Mouse (Mus musculus): ENCODE measurements around the gene Gsg1l. TPM values are rescaled to one million over a fixed set of nuclear protein-coding genes. Genes with fewer than 3 reads are reported as not detected.

Gene Gsg1l
- polyA plus RNA-seq, 1 experiment from 2014 or later, result 7.0 TPM

GRCm38 (mm10) chr7:125975414-125975813, 106.8 kb downstream of the Gsg1l start:
- H3K36me3 ChIP-seq (ENCODE audit: control insufficient read depth, insufficient read depth, low read length), result no peaks in the 10 kb centered on the region
- H3K4me1 ChIP-seq (ENCODE audit: control insufficient read depth, insufficient read depth, low read length), result no peaks in the 10 kb centered on the region
- no peak overlapping the region for H3K9ac ChIP-seq (ENCODE audit: low read length)
- DNase-seq (ENCODE audit: low spot score) (no peak), ATAC-seq (ENCODE audit: insufficient read depth, low FRiP score, low TSS enrichment) (no peak)
- no peaks in the 10 kb centered on the region for H3K9me3 ChIP-seq (ENCODE audit: control insufficient read depth, low read length)
- WGBS, result 81% methylated on average over 6 of the region's 6 CpGs
- H3K27ac ChIP-seq (ENCODE audit: low read depth, low read length), result no peak overlapping the region
- no peak overlapping the region for H3K4me3 ChIP-seq (ENCODE audit: low read depth, low read length)
- no peak overlapping the region for H3K4me2 ChIP-seq (ENCODE audit: low read depth)
- no peaks in the 10 kb centered on the region for H3K27me3 ChIP-seq (ENCODE audit: control insufficient read depth, insufficient read depth, low read length)

GRCm38 (mm10) chr7:125973874-125974273, 108.3 kb downstream of the Gsg1l start:
- Histone ChIP-seq H3K9ac (ENCODE audit: low read length) (no peak overlapping the region), H3K4me2 (ENCODE audit: low read depth) (no peak overlapping the region), H3K4me1 (ENCODE audit: control insufficient read depth, insufficient read depth, low read length) (no peaks in the 10 kb centered on the region), H3K9me3 (ENCODE audit: control insufficient read depth, low read length) (no peaks in the 10 kb centered on the region), H3K36me3 (ENCODE audit: control insufficient read depth, insufficient read depth, low read length) (no peaks in the 10 kb centered on the region), H3K27ac (ENCODE audit: low read depth, low read length) (no peak overlapping the region), H3K4me3 (ENCODE audit: low read depth, low read length) (no peak overlapping the region), H3K27me3 (ENCODE audit: control insufficient read depth, insufficient read depth, low read length) (no peaks in the 10 kb centered on the region)
- DNase-seq (ENCODE audit: low spot score), result no peak
- ATAC-seq (ENCODE audit: insufficient read depth, low FRiP score, low TSS enrichment), result no peak
- WGBS, result 47% methylated on average over 4 of the region's 4 CpGs

- Histone ChIP-seq H3K9me3 (ENCODE audit: control insufficient read depth, low read length) (no peaks in the 10 kb centered on the region), H3K27ac (ENCODE audit: low read depth, low read length) (no peak overlapping the region), H3K27me3 (ENCODE audit: control insufficient read depth, insufficient read depth, low read length) (no peaks in the 10 kb centered on the region), H3K9ac (ENCODE audit: low read length) (no peak overlapping the region), H3K36me3 (ENCODE audit: control insufficient read depth, insufficient read depth, low read length) (no peaks in the 10 kb centered on the region), H3K4me2 (ENCODE audit: low read depth) (no peak overlapping the region), H3K4me1 (ENCODE audit: control insufficient read depth, insufficient read depth, low read length) (no peaks in the 10 kb centered on the region), H3K4me3 (ENCODE audit: low read depth, low read length) (no peak overlapping the region)
- DNase-seq (ENCODE audit: low spot score) (no peak), ATAC-seq (ENCODE audit: insufficient read depth, low FRiP score, low TSS enrichment) (no peak)
- 66% methylated on average over 6 of the region's 6 CpGs for WGBS
Measured at GRCm38 (mm10) chr7:125972776-125973175, 109.4 kb downstream of the Gsg1l start.

- Histone ChIP-seq H3K4me3 (ENCODE audit: low read depth, low read length) (no peak overlapping the region), H3K27me3 (ENCODE audit: control insufficient read depth, insufficient read depth, low read length) (no peaks in the 10 kb centered on the region), H3K36me3 (ENCODE audit: control insufficient read depth, insufficient read depth, low read length) (no peaks in the 10 kb centered on the region), H3K9me3 (ENCODE audit: control insufficient read depth, low read length) (no peaks in the 10 kb centered on the region), H3K4me1 (ENCODE audit: control insufficient read depth, insufficient read depth, low read length) (no peaks in the 10 kb centered on the region), H3K9ac (ENCODE audit: low read length) (no peak overlapping the region), H3K27ac (ENCODE audit: low read depth, low read length) (no peak overlapping the region), H3K4me2 (ENCODE audit: low read depth) (no peak overlapping the region)
- no peak for ATAC-seq (ENCODE audit: insufficient read depth, low FRiP score, low TSS enrichment)
- no peak for DNase-seq (ENCODE audit: low spot score)
- 54% methylated on average over 7 of the region's 7 CpGs for WGBS
Measured at GRCm38 (mm10) chr7:125972174-125972672, 110.0 kb downstream of the Gsg1l start.

DNA sequence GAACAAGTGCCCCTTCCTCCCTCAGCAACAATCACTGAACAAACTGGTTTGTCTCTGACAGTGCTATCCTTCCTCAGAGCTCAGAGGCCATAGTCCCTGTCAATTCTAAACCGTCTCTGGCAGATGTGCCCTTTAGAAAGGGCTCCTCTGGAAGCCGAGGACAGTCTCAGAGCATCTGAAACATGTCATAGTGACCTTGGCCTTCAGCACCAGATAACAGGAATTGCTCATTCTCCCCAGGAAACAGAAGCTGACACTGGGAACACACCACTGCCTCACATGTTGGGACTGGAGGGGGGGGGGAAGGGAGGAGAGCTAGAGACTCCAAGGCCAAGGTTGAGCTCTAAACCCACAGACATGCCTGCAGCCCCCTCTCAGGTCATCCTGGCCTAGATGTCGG, 113.1 kb downstream of the Gsg1l start:
- Histone ChIP-seq H3K27ac (ENCODE audit: low read depth, low read length) (no peak overlapping the region), H3K9ac (ENCODE audit: low read length) (no peak overlapping the region), H3K9me3 (ENCODE audit: control insufficient read depth, low read length) (no peaks in the 10 kb centered on the region), H3K4me3 (ENCODE audit: low read depth, low read length) (no peak overlapping the region), H3K36me3 (ENCODE audit: control insufficient read depth, insufficient read depth, low read length) (no peaks in the 10 kb centered on the region), H3K4me1 (ENCODE audit: control insufficient read depth, insufficient read depth, low read length) (peaks cover 4% of the 10 kb centered on the region; the same call in 1 of the 2 replicates), H3K4me2 (ENCODE audit: low read depth) (no peak overlapping the region), H3K27me3 (ENCODE audit: control insufficient read depth, insufficient read depth, low read length) (no peaks in the 10 kb centered on the region)
- ATAC-seq (ENCODE audit: insufficient read depth, low FRiP score, low TSS enrichment), result no peak
- DNase-seq (ENCODE audit: low spot score), result no peak
- 76% methylated on average over 3 of the region's 3 CpGs for WGBS

- H3K9ac ChIP-seq (ENCODE audit: low read length), result peak overlapping the region; percentile 26; the same call in 1 of the 2 replicates
- DNase-seq (ENCODE audit: low spot score) (peak; percentile 29), ATAC-seq (ENCODE audit: insufficient read depth, low FRiP score, low TSS enrichment) (no peak)
- H3K27me3 ChIP-seq (ENCODE audit: control insufficient read depth, insufficient read depth, low read length), result no peaks in the 10 kb centered on the region
- H3K4me1 ChIP-seq (ENCODE audit: control insufficient read depth, insufficient read depth, low read length), result peaks cover 4% of the 10 kb centered on the region; the same call in 1 of the 2 replicates
- H3K9me3 ChIP-seq (ENCODE audit: control insufficient read depth, low read length), result no peaks in the 10 kb centered on the region
- no peak overlapping the region for H3K4me3 ChIP-seq (ENCODE audit: low read depth, low read length)
- 0 out of 2 replicates have a peak overlapping the region, but pooled peaks have one; percentile 53 for H3K27ac ChIP-seq (ENCODE audit: low read depth, low read length)
- 41% methylated on average over 16 of the region's 16 CpGs for WGBS
- H3K4me2 ChIP-seq (ENCODE audit: low read depth), result no peak overlapping the region
- no peaks in the 10 kb centered on the region for H3K36me3 ChIP-seq (ENCODE audit: control insufficient read depth, insufficient read depth, low read length)
Measured at GRCm38 (mm10) chr7:125966402-125967261, 115.6 kb downstream of the Gsg1l start.

- Histone ChIP-seq H3K27me3 (ENCODE audit: control insufficient read depth, insufficient read depth, low read length) (no peaks in the 10 kb centered on the region), H3K9me3 (ENCODE audit: control insufficient read depth, low read length) (no peaks in the 10 kb centered on the region), H3K36me3 (ENCODE audit: control insufficient read depth, insufficient read depth, low read length) (no peaks in the 10 kb centered on the region), H3K4me1 (ENCODE audit: control insufficient read depth, insufficient read depth, low read length) (peaks cover 4% of the 10 kb centered on the region; the same call in 1 of the 2 replicates), H3K27ac (ENCODE audit: low read depth, low read length) (no peak overlapping the region), H3K4me2 (ENCODE audit: low read depth) (no peak overlapping the region), H3K4me3 (ENCODE audit: low read depth, low read length) (no peak overlapping the region), H3K9ac (ENCODE audit: low read length) (no peak overlapping the region)
- DNase-seq (ENCODE audit: low spot score) (no peak), ATAC-seq (ENCODE audit: insufficient read depth, low FRiP score, low TSS enrichment) (no peak)
- WGBS, result 74% methylated on average over 8 of the region's 8 CpGs
Measured at GRCm38 (mm10) chr7:125964087-125964607, 118.1 kb downstream of the Gsg1l start.

DNA sequence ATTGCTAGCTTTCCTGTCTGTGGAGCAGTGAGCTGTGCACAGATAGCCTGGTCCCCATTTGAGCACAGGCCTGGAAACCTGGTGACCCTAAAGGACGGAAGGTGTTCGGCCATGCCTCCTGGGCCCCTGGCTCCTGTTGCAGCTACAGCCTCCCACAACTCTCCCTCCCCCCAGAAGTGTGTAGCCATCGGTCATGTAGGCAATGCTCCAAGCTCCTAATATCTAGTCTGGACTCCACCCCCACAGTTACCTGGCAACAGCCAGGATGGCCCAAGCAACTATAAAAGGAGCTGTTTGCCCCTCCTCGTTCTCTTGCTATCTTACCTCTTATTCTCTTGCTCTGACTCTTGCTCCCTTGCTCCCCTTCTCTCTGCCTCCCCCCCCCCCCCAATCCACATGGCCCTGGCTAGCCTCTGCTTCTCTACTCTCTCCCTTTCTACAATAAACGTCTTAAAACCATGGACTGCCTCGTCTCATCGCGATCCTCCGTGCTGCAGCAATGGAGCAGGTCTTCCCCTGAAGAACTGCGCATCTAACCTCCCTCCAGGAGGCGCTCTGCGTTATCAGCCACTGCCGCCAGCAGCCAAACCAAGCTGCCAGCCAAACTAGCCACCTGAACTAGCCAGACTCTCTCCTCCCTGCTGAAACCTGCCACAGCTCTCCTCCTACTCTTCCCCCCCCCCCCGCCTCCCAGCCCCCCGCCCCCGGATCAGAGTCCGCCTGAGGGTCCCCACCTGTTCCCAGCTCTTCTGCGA, 122.7 kb downstream of the Gsg1l start:
- Histone ChIP-seq H3K27ac (ENCODE audit: low read depth, low read length) (no peak overlapping the region), H3K9ac (ENCODE audit: low read length) (no peak overlapping the region), H3K9me3 (ENCODE audit: control insufficient read depth, low read length) (no peaks in the 10 kb centered on the region), H3K4me2 (ENCODE audit: low read depth) (no peak overlapping the region), H3K4me1 (ENCODE audit: control insufficient read depth, insufficient read depth, low read length) (no peaks in the 10 kb centered on the region), H3K27me3 (ENCODE audit: control insufficient read depth, insufficient read depth, low read length) (no peaks in the 10 kb centered on the region), H3K36me3 (ENCODE audit: control insufficient read depth, insufficient read depth, low read length) (no peaks in the 10 kb centered on the region), H3K4me3 (ENCODE audit: low read depth, low read length) (no peak overlapping the region)
- ATAC-seq (ENCODE audit: insufficient read depth, low FRiP score, low TSS enrichment) (no peak), DNase-seq (ENCODE audit: low spot score) (no peak)
- 55% methylated on average over 16 of the region's 18 CpGs for WGBS
